Mouse (Mus musculus) layer of hippocampus, adult 11-12 months (tissue): ENCODE measurements at regions not wholly inside any gene's neighbourhood (a gene's known extent, or its start where the extent isn't known, plus 50 kb on each side); places are given as distances from the start of the nearest gene placed in this dataset.

Experiments
- DNase-seq: peaks from one replicate; pipeline ENCODE4 v3.0.0; 2022; ENCODE audit warnings: low spot score

DNA sequence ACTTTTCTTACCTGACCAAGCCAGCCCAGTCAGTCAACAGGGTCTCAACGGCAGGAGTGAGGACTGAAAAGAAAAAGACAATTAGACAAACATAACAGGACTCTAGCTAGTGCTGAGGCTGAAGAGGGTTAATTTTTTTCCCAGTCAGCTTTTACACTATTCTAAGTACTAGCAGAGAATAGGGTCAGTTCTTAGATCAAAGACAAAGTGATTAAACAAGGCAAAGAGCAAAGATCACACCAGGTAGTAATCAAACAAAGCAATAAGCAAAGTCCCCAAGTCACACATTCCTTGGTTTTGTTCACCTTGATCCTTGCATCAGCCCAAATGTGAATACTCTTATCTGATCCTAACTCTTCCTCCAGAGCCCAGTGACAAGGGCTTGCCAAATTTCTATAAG is 267.8 kb upstream of the Tsc22d2 start:
- no peak for DNase-seq

- DNase-seq, result no peak
These were observed 261.4 kb upstream of the Tsc22d2 start for GRCm38 (mm10) chr3:58153141-58153540.

- no peak for DNase-seq
These were observed 260.4 kb upstream of the Tsc22d2 start for GRCm38 (mm10) chr3:58153874-58154756.

DNA sequence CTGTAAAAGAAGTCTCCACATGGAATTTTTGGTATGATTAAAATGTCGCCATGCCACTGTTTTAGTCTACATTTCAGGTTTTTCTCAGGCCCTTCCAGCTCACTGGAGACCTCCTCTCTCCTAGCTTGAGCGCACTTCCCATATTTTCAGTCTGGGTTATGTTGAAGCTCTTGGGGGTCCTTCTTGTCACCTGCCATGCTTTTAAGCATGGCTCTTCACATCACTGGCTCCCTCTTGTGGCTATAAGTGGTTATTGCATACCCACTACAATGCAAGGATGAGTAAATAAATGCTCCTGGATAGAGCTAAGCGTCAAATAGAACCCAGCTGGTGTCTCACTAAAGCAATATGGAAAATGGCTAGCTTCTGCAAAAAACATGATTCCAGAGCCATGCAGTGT is 255.1 kb upstream of the Tsc22d2 start:
- peak; percentile 40 for DNase-seq

GRCm38 (mm10) chr3:58162238-58162637 is 252.3 kb upstream of the Tsc22d2 start:
- no peak for DNase-seq

DNA sequence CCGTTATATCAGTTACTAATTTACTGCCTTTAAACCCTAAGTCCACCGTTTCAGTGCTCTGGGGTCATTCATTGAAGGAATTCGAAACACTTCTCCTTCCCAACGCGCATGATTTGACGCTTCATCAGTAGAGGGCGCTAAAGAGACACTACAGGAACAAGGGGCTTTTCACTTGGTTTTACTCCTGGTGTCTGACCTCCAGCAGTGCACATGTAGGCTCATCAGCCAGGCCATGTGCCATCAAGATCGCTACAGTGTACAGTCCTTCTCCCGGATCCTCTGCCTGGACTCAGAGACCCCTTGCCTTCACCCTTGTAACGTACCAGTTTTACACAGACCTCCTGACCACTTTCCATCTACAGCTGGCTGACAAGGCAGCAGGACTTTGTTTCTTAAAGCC is 250.7 kb upstream of the Tsc22d2 start:
- peak; percentile 85 for DNase-seq

GRCm38 (mm10) chr3:58166628-58167027 is 247.9 kb upstream of the Tsc22d2 start:
- no peak for DNase-seq

DNA sequence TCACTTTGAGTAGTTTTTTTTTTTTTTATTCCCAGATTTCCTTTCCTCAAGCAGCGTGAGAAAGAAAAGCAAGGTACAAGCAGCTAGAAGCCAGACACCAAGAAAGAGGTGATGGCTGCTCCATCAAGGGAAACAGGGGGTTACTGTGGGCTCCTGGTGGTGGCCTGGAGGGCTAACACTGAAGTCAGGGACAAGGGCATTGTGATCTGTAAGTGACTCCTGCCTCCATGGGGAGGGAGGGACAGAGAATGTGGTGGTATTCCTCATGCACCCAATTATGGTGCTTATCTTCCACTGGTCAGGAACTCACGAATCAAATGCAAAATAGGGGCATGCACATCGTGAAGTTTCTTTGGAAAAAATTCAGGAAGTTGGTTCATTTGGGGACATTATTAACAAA is 247.4 kb upstream of the Tsc22d2 start:
- DNase-seq, result no peak

- DNase-seq, result no peak
These were observed 246.7 kb upstream of the Tsc22d2 start for GRCm38 (mm10) chr3:58167761-58168290.

DNA sequence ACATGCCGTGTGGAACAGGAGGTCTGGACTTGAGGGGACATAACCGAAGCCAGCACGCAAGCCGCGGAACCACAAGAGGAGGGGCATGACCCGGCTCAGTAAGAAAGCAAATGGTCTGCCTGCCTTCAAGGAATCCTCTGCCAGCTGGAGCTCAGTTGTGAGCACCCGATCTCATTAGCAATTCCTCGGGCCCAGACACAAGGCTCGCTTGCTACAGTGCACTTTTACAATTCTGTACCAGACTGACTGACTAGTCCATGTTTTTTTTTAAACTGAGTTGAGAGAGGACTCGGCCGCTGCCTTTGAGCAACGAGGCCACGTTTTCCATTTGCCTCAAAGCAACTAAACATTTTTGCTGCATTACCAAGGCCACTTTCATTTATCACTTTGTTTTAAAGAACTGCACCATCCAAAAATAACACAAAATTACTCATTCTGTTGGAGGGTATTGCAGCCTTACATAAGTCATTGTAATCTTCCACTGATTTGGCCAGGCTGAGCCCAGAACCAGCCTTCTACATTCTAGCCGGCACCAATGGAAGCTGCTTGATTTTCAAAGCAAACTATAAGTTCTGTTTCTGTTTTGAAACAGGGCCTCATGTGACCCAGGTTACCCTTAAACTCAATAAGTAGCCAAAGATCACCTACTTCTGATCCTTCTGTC is 245.9 kb upstream of the Tsc22d2 start:
- DNase-seq, result peak; percentile 40

DNA sequence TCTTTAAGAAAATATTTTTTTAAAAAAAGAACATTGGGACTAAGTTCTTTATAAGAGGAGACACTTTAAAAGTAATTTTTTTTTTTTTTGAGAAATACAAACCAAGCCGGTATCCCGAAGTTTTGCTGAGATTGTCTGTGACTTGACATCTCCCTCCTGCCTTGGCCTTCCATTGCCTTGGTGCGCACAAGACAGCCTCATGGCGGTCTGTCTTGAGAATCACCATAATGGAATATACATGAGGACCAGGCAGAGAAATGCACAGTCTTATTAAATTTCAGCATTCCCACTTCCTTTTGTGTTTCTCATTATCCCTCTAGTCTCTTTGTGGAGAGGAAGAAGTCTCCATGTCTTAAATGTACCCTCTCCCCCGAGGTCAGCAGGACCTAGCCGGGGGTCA is 244.7 kb upstream of the Tsc22d2 start:
- no peak for DNase-seq

DNA sequence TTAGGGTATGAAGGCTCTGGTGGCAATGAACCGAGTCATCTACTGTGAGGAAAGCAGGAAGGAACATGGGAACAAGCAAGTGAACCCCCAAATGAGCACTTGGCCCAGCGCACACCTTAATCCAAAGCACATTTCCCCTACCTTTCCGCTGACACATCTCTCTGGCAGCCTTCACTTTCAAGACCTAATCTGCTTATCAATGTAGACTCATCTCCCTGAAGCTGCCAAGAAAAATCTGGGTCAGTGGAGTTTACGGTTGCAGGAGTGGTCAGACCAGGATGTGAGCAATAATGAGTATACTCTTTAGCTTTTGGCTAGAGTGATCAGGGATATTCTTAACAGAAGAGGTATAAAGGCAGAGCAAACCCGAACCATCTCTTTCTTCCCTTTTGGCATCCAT is 242.4 kb upstream of the Tsc22d2 start:
- DNase-seq, result no peak

- no peak for DNase-seq
These were observed 240.7 kb upstream of the Tsc22d2 start for GRCm38 (mm10) chr3:58173821-58174220.

- DNase-seq, result no peak
These were observed 232.8 kb upstream of the Tsc22d2 start for GRCm38 (mm10) chr3:58181715-58182114.

GRCm38 (mm10) chr3:58182299-58182698 is 232.2 kb upstream of the Tsc22d2 start:
- no peak for DNase-seq

DNA sequence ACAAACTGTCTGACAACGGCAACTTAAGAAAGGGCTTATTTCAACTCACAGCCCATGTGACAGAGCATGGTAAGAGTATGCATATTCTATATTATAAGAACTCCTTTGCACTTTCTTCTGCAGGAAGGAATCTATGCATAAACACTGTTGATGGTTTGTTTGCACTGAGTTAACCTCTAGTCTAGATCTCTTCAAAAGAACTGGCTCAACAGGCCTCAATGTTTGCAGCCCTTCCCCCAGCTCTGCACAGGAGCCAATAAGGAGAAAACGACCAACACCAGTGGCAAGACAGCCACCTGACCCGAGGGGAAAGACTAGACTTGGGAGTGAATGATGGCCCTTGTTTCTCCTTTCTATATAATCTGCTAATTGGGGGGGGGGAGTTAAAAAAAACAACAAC is 231.2 kb upstream of the Tsc22d2 start:
- no peak for DNase-seq

GRCm38 (mm10) chr3:58200462-58200861 is 214.1 kb upstream of the Tsc22d2 start:
- DNase-seq, result no peak

GRCm38 (mm10) chr3:58202816-58203215 is 211.7 kb upstream of the Tsc22d2 start:
- no peak for DNase-seq

DNA sequence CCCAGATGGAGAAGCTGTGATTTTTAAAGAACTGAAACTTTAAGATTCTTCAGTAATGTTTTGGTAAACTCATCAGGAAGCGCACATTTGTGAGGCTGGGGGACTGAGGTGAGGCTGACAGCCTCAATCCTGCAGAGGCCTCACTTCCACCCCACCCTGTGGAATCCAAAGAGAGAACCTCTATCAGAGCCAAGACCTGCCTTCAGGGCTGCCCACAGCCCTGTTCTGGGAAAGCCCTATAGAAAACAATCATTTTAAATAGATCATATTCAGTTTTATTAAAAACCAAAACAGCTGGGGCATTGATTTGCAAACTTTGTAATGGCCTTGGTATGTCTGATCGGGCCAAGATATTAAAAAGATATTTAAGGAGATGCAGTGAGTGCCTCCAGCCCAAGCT is 210.7 kb upstream of the Tsc22d2 start:
- no peak for DNase-seq

- no peak for DNase-seq
These were observed 209.0 kb upstream of the Tsc22d2 start for GRCm38 (mm10) chr3:58205526-58205925.

GRCm38 (mm10) chr3:58206776-58207398 is 207.6 kb upstream of the Tsc22d2 start:
- DNase-seq, result no peak

GRCm38 (mm10) chr3:58211016-58211415 is 203.5 kb upstream of the Tsc22d2 start:
- DNase-seq, result no peak

DNA sequence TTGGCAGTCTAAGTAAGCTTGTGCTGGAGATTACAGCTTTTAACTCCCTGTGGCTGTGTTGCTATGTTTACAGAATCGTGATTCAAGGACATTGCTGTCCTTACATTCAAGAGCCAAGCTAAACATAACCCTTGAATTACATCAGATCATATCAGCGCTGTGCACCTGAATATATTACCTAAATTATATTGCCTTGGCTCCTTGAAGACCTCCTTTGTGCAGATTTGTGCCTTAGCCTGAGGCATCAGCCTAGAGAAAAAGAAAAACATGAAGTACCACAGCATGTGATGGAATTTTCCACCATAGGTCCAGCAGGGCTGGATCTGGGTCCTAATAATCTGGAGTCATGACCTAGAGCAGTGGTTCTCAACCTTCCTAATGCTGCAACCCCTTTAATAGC is 189.8 kb upstream of the Tsc22d2 start:
- DNase-seq, result no peak
